Mouse (Mus musculus): ENCODE results near the gene Iqcf3.
"Not testable (repeated sequence)": the region's sequence is repeated elsewhere in the genome, so short reads cannot be mapped to it uniquely, and the experiment has no call there.

The Iqcf3 gene

GRCm38 (mm10) chr9:106509356-106509755 lies 52.1 kb downstream of the Iqcf3 start:
- DNase-seq (ENCODE audit: low spot score), result no peak

- DNase-seq (ENCODE audit: low spot score), result no peak
These were observed 57.2 kb downstream of the Iqcf3 start for GRCm38 (mm10) chr9:106504246-106504645.

- DNase-seq (ENCODE audit: low spot score), result no peak
These were observed 59.6 kb downstream of the Iqcf3 start for GRCm38 (mm10) chr9:106501846-106502245.

GRCm38 (mm10) chr9:106499667-106500066 lies 61.8 kb downstream of the Iqcf3 start, which contains the start of gene Iqcf1:
Gene Iqcf1, plus strand, starts transcription at chr9:106499967.
- no peak for DNase-seq (ENCODE audit: low spot score)

- DNase-seq (ENCODE audit: low spot score), result not testable (repeated sequence)
These were observed 73.8 kb downstream of the Iqcf3 start for GRCm38 (mm10) chr9:106487602-106488001.

- no peak for DNase-seq (ENCODE audit: low spot score)
These were observed 76.4 kb downstream of the Iqcf3 start for GRCm38 (mm10) chr9:106485076-106485475.

- DNase-seq (ENCODE audit: low spot score), result no peak
These were observed 77.8 kb downstream of the Iqcf3 start for GRCm38 (mm10) chr9:106483606-106484005.

GRCm38 (mm10) chr9:106483136-106483535 lies 78.3 kb downstream of the Iqcf3 start:
- DNase-seq (ENCODE audit: low spot score), result no peak

- DNase-seq (ENCODE audit: low spot score), result no peak
These were observed 78.8 kb downstream of the Iqcf3 start for GRCm38 (mm10) chr9:106482578-106483115.

GRCm38 (mm10) chr9:106481676-106482075 lies 79.8 kb downstream of the Iqcf3 start:
- no peak for DNase-seq (ENCODE audit: low spot score)

GRCm38 (mm10) chr9:106481075-106481474 lies 80.4 kb downstream of the Iqcf3 start:
- DNase-seq (ENCODE audit: low spot score), result no peak

GRCm38 (mm10) chr9:106480541-106480940 lies 80.9 kb downstream of the Iqcf3 start:
- no peak for DNase-seq (ENCODE audit: low spot score)

- no peak for DNase-seq (ENCODE audit: low spot score)
These were observed 83.3 kb downstream of the Iqcf3 start for GRCm38 (mm10) chr9:106478101-106478500.

- no peak for DNase-seq (ENCODE audit: low spot score)
These were observed 83.8 kb downstream of the Iqcf3 start for GRCm38 (mm10) chr9:106477649-106478048.

GRCm38 (mm10) chr9:106476924-106477484 lies 84.4 kb downstream of the Iqcf3 start, which contains the start of gene Parp3:
Gene Parp3, minus strand, starts transcription at chr9:106476949.
- DNase-seq (ENCODE audit: low spot score), result peak; percentile 100

- peak; percentile 93 for DNase-seq (ENCODE audit: low spot score)
These were observed 85.2 kb downstream of the Iqcf3 start for GRCm38 (mm10) chr9:106476002-106476923.

GRCm38 (mm10) chr9:106475663-106476001 lies 85.8 kb downstream of the Iqcf3 start, which contains the start of gene Rrp9:
Gene Rrp9, plus strand, starts transcription at chr9:106475963.
- DNase-seq (ENCODE audit: low spot score), result no peak

- peak; percentile 34 for DNase-seq (ENCODE audit: low spot score)
These were observed 86.4 kb downstream of the Iqcf3 start for GRCm38 (mm10) chr9:106475046-106475445.

GRCm38 (mm10) chr9:106474456-106474855 lies 87.0 kb downstream of the Iqcf3 start:
- peak; percentile 82 for DNase-seq (ENCODE audit: low spot score)

GRCm38 (mm10) chr9:106473753-106474105 lies 87.7 kb downstream of the Iqcf3 start:
- no peak for DNase-seq (ENCODE audit: low spot score)

- DNase-seq (ENCODE audit: low spot score), result no peak
These were observed 88.2 kb downstream of the Iqcf3 start for GRCm38 (mm10) chr9:106473081-106473752.

- peak; percentile 59 for DNase-seq (ENCODE audit: low spot score)
These were observed 89.1 kb downstream of the Iqcf3 start for GRCm38 (mm10) chr9:106472321-106472720.
